Mouse (Mus musculus) mesoderm, embryonic 11.5 days (tissue): Measurements from ENCODE around the gene Fbxw10.
A peak's percentile ranks its signal among the peaks of the same experiment; 100 is the strongest.

Experiments used
- DNase-seq: peaks from one replicate; pipeline ENCODE4 v3.0.0-alpha.2; 2012; ENCODE audit warnings: low read depth, low spot score

The Fbxw10 gene

DNA sequence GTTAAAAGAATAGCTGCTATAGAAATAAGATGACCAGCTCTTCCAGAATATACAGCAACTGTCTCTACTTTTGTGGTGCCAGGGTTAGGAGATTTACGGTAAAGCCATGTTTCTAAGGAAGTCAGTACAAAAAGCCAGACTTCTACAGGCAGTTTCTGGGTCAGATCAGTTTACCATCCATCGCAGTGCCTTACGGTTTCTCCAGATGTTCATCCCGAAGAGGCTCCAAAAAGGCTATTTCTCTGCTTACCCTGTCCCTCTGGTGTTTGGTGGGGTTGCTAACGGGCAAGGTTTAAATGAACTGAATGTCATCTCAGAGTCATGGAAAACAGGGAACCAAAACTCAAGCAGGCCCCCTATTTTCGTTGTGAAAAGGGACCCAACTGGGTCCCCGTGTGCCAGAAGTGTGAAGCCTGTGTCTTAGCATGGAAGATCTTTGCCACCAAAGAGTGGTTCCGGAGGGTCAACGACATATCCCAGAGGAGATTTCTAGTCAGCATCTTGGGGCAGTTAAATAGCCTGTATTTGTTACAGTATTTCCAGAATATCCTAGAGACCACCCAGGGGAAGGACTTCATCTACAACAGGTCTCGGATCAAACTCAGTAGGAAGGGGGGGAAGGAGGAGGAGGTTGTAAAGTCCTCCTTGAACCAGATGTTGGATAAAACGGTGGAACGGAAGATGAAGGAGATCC, at the start of gene Fbxw10:
Gene Fbxw10, plus strand, starts transcription at position 109 of the 694 bp plus-strand sequence.
- DNase-seq, result peak; percentile 53

DNA sequence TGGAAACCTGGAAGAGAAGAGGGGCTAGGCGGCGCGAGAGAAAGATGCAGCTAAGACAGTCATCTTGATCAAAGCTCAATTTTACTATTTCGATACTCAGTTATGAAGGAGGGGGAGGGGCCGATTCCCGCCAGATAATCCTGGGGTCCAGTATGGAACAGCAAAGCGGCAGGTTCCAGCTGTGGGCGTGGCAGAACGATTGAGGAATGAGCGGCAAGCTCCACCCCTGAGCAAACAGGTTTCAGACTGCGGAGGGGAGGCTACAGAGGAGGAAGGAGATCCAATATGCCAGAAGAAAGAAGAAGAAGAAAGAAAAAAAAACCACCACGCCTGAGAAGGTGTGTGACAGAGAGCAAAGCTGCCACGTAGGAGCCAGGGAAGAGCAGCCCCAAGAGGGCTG, 42.8 kb upstream of the Fbxw10 start:
- DNase-seq, result no peak

DNA sequence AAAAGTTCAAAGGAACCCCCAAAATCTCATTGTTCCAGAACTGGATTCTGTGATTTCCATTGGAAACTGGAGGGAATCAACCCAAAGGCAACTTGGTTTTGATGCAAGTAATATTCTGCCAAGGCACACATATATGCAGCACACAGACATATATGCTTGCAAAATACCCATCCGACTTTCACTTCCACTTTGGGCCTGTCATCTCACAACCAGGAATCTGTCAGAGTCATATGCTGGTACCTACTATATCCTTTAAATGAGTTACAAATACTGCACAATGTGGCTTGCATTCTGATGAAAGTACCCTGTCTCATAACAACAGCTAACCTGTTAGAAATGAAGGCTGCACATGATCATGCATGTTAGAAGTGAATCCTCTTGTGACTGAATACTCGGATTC, 38.9 kb upstream of the Fbxw10 start:
- DNase-seq, result no peak

DNA sequence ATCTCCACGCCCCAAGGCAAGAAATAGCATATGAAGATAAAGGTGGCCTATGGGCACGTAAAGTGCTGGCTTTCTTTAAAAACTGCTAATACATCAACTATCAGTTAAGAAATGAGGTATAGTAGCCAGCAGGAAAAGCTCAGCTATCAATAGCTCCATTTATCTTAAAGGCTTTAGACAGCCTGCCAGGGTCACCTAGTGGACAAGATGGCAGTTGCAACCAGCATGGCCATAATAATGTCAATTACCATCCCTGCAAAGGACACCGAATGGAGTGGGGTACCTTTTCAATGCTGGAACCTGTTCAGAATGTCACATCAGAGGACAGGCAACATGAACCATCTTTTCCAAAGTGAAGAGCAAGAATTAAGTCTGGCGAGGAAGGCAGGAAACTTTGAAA, 37.7 kb upstream of the Fbxw10 start:
- DNase-seq, result no peak

DNA sequence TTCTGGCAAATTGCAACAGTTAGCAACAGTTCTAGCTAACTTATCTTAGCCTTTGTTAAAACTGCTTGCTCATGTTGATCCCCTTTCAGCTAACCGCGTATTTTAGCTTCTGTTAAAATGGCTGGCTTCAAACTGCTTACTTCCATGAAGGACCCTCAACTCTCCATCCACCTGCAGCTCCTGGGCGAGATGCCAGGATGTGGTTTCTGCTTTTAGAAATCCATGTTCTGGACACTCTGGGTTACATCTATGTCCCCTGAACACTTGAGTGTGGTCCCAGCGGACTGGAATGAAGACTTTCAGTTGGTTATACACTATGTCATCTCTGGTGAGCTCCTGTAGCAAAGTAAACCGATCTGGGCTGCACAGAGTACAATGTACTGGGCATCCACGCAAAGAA, 34.6 kb upstream of the Fbxw10 start:
- DNase-seq, result no peak

DNA sequence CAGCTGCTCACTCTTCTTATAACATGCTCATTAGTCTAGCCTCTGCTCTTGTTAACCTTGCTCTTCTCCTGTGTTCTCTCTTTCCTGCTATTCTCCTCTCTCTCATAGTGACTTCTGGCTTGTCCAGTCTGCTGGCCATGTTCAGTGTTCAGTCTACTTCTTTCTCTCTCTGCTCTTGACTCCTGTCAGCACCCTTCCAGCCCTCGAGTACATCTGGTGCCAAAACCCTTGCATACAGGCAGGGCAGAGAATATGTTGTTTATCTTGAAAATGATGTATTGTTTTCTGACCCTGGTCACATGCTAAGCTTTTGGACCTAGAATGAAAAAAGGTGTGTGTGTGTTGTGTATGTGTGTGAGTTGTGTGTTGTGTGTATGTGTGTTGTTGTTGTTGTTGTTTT, 33.4 kb upstream of the Fbxw10 start:
- DNase-seq, result no peak

DNA sequence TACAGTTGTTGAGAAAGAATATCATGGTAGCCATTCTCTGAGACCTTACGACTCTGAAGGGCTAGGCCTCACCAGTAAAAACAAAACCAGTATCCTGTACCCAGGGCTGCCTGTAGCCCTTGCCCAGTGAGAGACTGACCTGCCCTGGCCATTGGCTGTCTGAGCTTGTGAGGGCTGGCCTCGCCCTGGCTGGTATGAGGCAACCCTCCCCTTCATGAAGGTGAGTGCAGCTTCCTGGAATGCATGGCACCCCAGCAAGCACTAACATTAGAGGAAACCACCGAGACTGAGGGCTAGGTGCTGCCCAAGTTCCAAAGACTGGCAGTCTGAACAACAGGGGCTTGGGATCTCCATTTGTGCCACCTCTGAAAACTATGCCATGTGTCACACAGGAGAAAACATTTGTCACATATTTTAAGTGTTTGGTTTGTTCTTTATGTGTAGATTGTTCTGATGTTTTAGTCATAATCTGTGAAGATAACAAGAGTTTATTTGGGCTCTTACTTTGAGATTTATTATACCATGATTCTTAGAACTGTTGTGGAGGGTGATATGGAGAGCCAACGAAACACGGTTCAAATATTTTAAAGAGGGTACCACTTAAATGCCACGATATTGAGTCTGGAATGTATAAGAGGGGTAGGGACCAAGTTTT, 32.8 kb upstream of the Fbxw10 start:
- DNase-seq, result no peak

DNA sequence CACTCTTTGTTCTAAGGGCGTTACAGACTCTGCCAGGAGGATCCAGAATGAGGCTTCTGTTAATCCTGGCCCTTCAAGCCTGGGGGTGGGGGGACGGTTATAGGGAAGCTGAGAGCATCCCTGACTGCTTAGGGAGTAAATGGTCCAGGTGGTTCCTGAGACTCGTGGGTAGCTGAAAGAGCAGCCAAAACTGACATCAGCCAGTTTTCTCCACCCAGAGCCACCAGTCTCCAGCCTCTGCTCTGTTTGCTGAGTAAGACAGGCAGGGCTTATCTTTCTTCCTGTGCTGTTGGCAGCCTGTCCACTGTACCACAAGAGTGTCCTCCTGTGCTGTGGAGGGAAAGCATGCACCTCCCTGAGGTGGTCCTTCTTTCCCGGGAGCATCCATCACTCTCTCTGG, 32.2 kb upstream of the Fbxw10 start:
- no peak for DNase-seq

DNA sequence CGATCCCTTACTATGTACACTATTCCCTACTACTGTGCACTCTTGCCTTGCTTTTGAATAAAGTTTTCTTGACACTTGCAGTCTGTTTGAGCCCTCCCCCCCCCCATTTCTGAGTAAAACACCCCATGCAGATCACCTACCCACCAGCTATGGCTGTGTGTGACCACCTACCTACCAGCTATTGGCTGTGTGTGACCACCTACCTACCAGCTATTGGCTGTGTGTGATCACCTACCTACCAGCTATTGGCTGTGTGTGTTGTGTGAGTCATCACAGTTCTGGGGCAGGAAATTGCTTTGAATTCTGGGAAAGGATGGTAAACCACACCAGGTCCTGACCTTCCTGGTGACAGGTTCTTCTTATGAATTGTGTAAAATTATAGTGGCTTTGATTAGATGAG, 31.4 kb upstream of the Fbxw10 start:
- no peak for DNase-seq

DNA sequence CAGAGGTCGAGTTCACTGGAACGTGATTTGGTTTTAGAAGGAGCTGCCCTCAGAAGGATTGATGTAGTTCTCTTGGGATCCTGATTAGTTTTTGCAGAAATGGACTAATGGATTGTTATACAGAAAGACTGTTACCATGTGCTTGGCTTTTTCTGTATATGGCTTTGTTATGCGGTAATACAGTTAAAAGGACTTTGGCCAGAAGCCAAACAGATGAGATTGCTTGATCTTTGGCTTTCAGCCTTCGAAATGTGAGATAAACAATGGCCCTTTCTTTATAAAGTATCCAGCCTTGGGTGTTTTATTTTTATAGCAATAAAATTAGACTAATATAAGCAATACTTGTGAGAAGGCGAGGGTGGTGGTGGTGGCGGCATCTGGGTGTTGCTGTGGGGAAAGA, 30.3 kb upstream of the Fbxw10 start:
- no peak for DNase-seq

DNA sequence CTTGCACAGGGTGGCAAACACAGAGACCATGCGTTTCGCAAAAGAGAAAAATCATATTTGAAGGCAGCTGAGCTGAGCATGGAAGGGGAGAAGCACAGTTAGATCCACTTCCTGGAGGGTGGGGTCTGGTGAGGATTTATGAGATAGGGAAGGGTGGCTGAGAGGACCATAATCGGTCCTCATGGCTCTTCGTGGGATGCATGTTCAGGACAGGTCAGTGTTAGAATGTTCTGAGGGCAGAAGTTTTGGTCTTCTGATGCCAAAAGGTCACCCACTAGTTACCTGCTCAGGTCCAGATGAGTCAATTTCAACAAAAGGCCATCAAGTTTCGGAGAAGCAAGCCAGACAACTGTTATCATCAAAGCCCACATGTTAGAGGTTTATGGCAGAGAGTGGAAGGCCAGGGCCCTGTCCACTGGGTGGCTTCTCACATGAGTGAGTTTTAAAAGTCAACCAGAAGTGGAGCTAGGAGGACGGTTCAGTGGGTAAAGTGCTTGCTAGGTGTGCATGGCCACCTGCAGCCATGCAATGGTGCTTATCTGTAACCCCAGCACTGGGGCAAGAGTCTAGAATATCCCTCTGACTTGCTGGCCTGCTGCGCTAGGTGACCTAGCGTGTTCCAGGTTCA, 27.7 kb upstream of the Fbxw10 start:
- DNase-seq, result no peak

DNA sequence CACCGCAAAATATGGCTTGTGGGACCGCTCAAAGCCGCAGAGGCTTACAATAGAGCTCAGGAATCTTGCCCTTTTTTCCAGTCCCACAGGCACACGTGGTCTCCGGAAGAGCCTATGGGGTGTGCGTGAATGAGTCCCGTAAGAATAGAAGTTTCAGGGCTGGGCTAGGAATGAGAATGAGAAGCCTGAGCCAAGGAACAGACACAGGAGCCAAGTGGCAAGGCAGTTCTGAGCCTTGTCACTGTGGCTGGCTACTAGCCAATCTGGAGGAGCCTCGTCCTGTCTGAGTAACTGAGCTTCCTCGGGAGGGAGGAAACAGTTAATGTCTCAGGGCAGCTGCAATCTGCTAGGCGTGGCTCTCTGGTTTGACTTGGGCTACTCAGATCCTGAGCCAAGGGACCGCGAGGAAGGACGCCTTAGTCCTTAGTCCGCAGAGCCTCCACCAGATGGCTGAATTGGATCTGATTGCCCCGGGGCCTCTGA, 26.8 kb upstream of the Fbxw10 start, which contains the start of gene Trim16:
Gene Trim16, plus strand, starts transcription at position 173 of the 483 bp plus-strand sequence.
- DNase-seq, result peak; percentile 67

DNA sequence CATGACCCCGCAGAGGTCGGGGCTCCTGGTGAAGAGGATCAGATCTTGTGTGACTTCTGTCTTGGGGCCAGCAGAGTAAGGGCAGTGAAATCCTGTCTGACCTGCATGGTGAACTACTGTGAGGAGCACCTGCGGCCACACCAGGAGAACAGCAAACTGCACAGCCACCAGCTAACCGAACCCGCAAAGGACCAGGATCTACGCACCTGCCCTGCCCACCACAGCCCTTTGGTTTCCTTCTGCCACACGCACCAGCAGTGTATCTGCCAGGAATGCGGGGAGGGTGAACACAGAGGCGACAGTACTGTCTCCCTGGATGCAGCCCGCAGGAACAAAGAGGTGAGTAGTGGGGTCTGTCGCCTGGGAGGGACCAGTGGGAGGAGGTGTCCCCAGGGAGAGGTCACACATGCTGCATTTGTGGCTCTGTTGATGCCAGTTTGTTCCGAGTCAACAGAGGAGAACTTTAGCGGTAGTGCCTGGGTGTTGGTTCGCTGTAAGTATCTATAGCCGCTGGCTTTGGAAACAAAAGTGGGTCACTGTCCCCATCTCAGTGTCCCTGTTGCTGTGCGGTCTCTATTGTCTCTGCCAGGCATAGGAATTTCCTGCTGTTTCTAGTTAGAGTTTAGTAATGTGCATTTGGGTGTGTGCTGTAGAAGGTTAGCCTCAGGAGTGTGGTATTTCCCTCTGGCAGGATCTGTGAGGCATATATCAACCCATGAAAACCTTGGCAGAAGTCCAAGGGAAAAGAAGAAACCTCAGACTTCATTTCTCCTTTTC, 26.0 kb upstream of the Fbxw10 start:
- DNase-seq, result peak; percentile 49

DNA sequence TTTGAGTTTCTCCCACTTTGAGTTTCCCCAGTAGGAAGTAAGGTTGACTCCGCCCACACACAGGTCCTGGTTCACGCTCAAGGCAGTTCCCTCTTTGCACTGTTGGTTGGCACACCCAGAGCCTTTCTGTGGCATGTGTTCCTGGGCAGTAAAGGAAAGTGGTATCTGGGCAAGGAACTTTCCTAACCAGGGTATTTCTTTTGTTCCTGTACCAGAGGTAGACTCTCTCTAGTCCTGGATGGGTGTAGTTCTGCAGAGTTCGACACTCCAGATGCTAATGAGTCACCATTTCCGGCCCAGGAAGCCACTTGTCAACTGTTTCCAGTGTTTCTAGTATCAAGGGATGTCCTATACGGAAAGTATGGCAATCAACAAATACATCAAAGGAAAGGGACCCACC, 25.0 kb upstream of the Fbxw10 start:
- no peak for DNase-seq

DNA sequence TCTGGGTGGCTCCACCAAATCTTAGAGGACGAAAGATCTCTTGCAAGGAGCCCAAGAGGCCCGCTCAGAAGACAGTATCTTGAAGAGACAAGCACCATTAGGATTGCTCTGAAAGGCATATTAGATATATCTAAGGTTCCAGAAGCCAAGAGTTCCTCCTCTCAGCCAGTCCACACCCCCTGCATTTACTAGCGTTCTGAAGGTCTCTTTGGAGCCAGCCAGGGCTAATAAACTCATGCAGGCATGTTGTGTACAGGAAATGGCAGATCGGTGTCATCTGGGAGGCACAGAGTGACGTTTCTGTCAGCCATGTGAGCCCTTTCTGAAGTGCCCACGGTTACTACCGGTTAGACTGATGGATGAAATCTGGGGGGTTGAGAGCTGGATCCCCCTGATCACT, 22.7 kb upstream of the Fbxw10 start:
- DNase-seq, result no peak

DNA sequence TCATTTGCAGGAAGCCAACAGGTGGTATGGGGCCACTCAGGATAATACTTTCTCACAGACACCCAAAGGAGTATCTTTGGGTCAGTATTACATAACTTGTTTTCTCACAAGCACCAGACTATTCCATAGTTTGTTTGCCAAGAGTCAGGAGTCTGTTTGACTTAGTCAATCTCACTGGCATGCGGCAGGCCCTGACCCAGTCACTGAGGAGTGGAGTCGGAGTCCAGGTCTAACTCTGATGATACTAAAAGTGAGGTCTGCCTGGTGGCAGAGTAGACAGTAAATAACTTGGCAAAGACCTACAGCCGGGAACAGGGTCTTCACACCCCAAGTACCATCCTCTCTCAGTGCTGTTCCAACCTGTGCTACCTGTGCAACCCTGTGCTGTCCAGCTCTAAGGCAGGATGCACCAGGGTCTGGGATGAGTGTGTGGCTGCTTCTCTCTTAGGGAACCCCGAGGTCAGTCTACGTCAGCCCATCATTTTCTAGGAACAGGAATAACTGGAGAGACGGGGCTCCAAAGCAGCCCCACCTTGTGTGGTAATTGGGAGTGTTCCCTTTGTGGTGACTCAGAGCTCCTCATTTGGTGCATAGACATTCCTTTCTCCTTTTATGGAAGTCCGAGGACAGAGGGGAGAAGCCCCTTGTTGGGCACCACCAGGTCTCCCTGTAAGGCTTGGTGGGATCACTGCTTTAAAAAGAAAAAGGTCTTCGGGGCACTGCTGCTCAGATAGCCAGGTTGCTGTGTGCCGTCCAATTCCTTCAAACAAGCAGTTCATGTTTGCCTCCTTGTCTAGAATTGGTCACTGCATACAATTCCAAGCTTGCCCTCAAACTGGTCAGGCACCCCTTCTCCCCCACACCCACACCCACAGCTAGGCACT, 21.4 kb upstream of the Fbxw10 start:
- DNase-seq, result no peak

DNA sequence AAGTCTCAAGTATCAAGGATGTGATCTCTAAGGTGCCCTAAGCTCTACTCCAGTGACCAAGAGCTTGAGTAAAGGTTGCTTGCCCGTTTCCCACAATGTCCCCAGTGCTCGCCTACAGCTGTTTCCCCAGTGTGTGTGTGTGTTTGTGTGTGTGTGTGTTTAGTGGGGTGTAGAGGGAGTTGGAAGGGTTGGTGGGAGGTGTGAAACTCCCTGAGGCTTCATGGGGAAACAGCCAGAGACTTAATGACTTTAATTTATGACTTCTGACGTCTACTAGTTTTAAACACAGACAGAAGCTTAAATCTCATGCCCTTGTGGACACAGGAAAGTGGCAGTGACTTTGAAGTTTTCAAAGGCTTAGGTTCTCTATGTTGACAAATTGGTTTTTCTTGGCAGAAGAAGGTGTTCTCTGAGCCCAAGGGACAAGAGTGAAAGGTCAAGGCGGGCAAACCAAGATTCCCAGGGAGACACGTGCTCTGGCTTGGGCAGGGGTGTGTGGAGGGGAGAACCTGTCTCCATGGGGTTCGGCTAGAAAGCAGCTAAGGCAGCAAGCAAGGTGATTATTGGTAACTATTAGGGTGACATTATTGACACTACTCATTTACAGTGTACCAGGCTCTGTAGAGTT, 20.6 kb upstream of the Fbxw10 start:
- DNase-seq, result no peak

DNA sequence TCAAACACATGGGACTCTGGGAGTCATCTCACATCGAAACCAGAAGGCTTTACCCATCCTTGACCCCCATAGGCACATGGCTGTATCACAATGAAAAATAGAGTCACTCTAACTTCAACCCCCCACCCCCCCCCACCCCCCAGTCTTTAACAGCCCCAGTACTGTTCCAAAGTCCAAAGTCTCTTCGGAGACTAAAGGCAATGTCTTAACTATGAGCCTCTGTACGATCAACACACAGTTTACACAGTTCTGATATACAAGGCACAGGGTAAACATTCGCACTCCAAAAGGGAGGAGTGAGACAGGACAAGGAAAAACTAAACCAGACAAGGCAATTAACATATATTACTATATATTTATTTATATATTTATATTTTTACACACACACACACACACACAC, 19.7 kb upstream of the Fbxw10 start:
- no peak for DNase-seq

DNA sequence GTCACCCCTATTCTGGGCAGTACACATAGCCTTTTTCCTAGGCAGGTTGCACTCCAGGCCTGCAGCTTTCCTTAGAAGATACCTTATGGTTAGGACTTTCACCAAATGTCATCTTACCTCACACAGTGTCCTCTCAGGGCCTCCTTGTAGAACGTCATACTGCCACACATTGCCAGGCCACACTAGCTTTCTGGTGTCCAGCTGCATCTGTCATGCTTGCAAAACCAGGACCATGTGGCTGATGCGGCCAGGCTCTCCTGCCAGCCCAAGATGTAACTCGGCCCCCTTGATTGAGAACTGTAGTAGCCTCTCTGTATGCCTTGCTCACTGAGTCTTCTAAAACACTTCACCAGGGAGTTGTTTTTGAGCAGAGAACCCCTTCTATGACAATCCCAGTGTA, 19.0 kb upstream of the Fbxw10 start:
- DNase-seq, result no peak

DNA sequence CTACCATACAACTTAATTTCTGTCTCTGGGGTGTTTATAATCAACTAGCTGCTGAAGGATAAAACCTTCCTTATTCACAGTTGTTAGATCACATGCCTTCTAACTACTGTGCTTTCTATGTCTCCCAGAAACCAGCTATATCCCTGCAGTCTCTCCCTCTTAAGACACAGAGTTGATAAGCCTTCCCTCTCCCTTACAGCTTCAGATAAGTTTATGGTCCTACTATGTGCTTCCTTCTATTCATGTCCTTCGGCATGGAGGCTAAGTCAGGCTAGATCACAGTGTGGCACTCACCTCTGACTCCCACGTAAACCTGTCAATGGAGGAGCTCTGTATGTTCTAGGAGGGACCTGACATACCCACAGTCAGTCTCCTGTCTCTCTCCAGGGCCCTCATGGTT, 16.5 kb upstream of the Fbxw10 start:
- no peak for DNase-seq

DNA sequence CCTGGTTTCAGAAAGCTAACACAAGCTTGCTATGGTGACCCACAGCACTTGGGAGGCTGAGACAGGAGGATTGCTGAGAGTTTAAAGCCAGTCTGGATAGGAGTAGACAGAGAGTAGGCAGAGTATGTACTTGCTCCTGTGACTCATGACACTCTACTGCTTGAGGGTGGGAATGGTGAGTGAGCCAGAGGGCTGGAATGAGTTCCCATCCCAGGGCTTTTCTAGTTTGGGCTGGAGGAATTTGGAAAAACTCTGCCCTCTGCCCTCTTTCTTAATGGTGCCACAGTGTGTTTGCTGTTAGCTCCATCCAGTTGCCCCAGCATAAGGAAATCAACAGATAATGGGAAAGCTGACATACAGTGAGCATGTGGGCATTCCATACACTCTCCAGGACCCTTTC, 15.0 kb upstream of the Fbxw10 start:
- DNase-seq, result no peak
